In the genomic region with DNA sequence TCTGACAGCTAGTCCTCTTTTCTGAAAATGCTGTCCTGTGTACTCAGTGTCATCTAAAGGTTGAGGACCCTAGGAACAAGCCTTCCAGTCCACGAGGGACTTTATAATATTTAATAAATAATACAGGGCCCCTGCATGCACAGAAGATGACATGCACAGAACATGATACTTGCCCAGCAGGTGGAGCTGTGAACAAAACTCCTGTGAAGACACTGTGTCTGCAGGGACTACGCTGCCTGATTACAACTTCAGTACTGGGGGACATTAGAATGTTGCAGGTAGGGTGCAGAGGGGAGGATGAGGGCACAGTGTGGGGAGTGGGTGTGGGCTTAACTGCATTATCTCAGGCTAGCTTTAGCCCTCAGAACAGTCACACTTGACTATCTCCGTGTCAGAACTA, we compare ENCODE assay signal across 8 mouse cellular contexts. TPM values are rescaled to one million over a fixed set of nuclear protein-coding genes. Genes with fewer than 3 reads are reported as not detected.
DNase-seq lines count a peak whose midpoint lies in the region; ATAC-seq and TF ChIP-seq lines count a peak whose summit lies in the region.

No protein-coding gene starts in this region.

- 50% methylated on average over 3 of the region's 3 CpGs for WGBS in spleen, adult 2 months
- WGBS in kidney, embryonic 14.5 days, result 39% methylated on average over 3 of the region's 3 CpGs
- WGBS in limb, embryonic 11.5 days, result 45% methylated on average over 3 of the region's 3 CpGs
- WGBS in midbrain, embryonic 16.5 days, result 44% methylated on average over 3 of the region's 3 CpGs
- 34% methylated on average over 3 of the region's 3 CpGs for WGBS in stomach, embryonic 14.5 days

- 0 out of 2 replicates have a peak, but pooled peaks have one; percentile 17 for TF ChIP-seq CTCF in spleen, adult 2 months (IDR thresholded peaks at IDR 0.05; ENCODE audit: extremely low read depth, insufficient read depth, insufficient read length, insufficient replicate concordance)

- no peak for TF ChIP-seq POLR2A in spleen, adult 2 months (IDR thresholded peaks at IDR 0.05; ENCODE audit: low read depth, low read length)

- ATAC-seq in kidney, embryonic 14.5 days (ENCODE audit: low FRiP score, low TSS enrichment), result peak; percentile 24; the same call in 1 of the 2 replicates
- peak; percentile 47; the same call in 1 of the 2 replicates for ATAC-seq in limb, embryonic 11.5 days (ENCODE audit: insufficient number of reproducible peaks, low FRiP score, low TSS enrichment, low read depth)
- peak; percentile 76 for ATAC-seq in midbrain, embryonic 16.5 days
- ATAC-seq in stomach, embryonic 14.5 days (ENCODE audit: insufficient number of reproducible peaks, insufficient read depth, low FRiP score, low read depth), result peak; percentile 42; the same call in 1 of the 2 replicates

- H3K9me3 ChIP-seq in kidney, embryonic 14.5 days (ENCODE audit: control insufficient read depth, low read length), result no peaks in the 10 kb centered on the region
- H3K9me3 ChIP-seq in limb, embryonic 11.5 days (ENCODE audit: control insufficient read depth, low read length), result no peaks in the 10 kb centered on the region
- H3K9me3 ChIP-seq in midbrain, embryonic 16.5 days (replicated peaks; ENCODE audit: control insufficient read depth, low read length, poor library complexity, severe bottlenecking), result no peaks in the 10 kb centered on the region
- H3K9me3 ChIP-seq in stomach, embryonic 14.5 days (ENCODE audit: control insufficient read depth, low read depth, low read length), result no peaks in the 10 kb centered on the region

- H3K36me3 ChIP-seq in spleen, adult 2 months (ENCODE audit: control insufficient read depth, insufficient read depth, low read length), result no peaks in the 10 kb centered on the region
- no peaks in the 10 kb centered on the region for H3K36me3 ChIP-seq in kidney, embryonic 14.5 days (ENCODE audit: control insufficient read depth, insufficient read depth, low read length)
- H3K36me3 ChIP-seq in limb, embryonic 11.5 days (ENCODE audit: control insufficient read depth, insufficient read depth, low read length), result no peaks in the 10 kb centered on the region
- no peaks in the 10 kb centered on the region for H3K36me3 ChIP-seq in midbrain, embryonic 16.5 days (ENCODE audit: control insufficient read depth, insufficient read depth, low read length)
- H3K36me3 ChIP-seq in stomach, embryonic 14.5 days (ENCODE audit: control insufficient read depth, insufficient read depth, low read length), result no peaks in the 10 kb centered on the region

- peak in 1 of 2 experiments; percentile 16 for DNase-seq in spleen, adult 2 months (ENCODE audit: low read depth in 1 of 2, low spot score in 2 of 2)
- DNase-seq in spleen, adult 12 weeks (ENCODE audit: low spot score), result no peak
- peak; percentile 75 to 77 for DNase-seq in cerebellum, postnatal 10 days
- peak; percentile 33 to 37 for DNase-seq in gastrocnemius, adult 8-10 months (ENCODE audit: low spot score in 2 of 2)
- DNase-seq in limb, embryonic 11.5 days (ENCODE audit: low spot score), result peak; percentile 57

- H3K9ac ChIP-seq in kidney, embryonic 14.5 days (ENCODE audit: low read depth, low read length), result no peak overlapping the region
- no peak overlapping the region for H3K9ac ChIP-seq in limb, embryonic 11.5 days (ENCODE audit: low read length)
- no peak overlapping the region for H3K9ac ChIP-seq in midbrain, embryonic 16.5 days (ENCODE audit: low read depth, low read length)
- no peak overlapping the region for H3K9ac ChIP-seq in stomach, embryonic 14.5 days (replicated peaks; ENCODE audit: low read depth, low read length)

- no peak overlapping the region for H3K4me3 ChIP-seq in spleen, adult 2 months (ENCODE audit: extremely low read depth, insufficient read depth, insufficient read length)
- H3K4me3 ChIP-seq in kidney, embryonic 14.5 days (ENCODE audit: low read length), result no peak overlapping the region
- H3K4me3 ChIP-seq in limb, embryonic 11.5 days (ENCODE audit: low read depth, low read length), result no peak overlapping the region
- no peak overlapping the region for H3K4me3 ChIP-seq in midbrain, embryonic 16.5 days (ENCODE audit: low read depth, low read length)
- H3K4me3 ChIP-seq in stomach, embryonic 14.5 days (ENCODE audit: low read depth, low read length), result no peak overlapping the region

- H3K4me1 ChIP-seq in spleen, adult 2 months (ENCODE audit: control insufficient read depth, insufficient read depth, insufficient read length), result no peaks in the 10 kb centered on the region
- no peaks in the 10 kb centered on the region for H3K4me1 ChIP-seq in kidney, embryonic 14.5 days (ENCODE audit: control insufficient read depth, insufficient read depth, low read length)
- no peaks in the 10 kb centered on the region for H3K4me1 ChIP-seq in limb, embryonic 11.5 days (ENCODE audit: control insufficient read depth, insufficient read depth, low read length)
- no peaks in the 10 kb centered on the region for H3K4me1 ChIP-seq in midbrain, embryonic 16.5 days (ENCODE audit: control insufficient read depth, insufficient read depth, low read length)
- no peaks in the 10 kb centered on the region for H3K4me1 ChIP-seq in stomach, embryonic 14.5 days (ENCODE audit: control insufficient read depth, insufficient read depth, low read length)

- H3K27ac ChIP-seq in spleen, adult 2 months (ENCODE audit: insufficient read depth, low read length), result no peak overlapping the region
- no peak overlapping the region for H3K27ac ChIP-seq in kidney, embryonic 14.5 days (ENCODE audit: low read depth, low read length)
- H3K27ac ChIP-seq in limb, embryonic 11.5 days (replicated peaks; ENCODE audit: low read depth, low read length), result no peak overlapping the region
- no peak overlapping the region for H3K27ac ChIP-seq in midbrain, embryonic 16.5 days (ENCODE audit: low read length)
- no peak overlapping the region for H3K27ac ChIP-seq in stomach, embryonic 14.5 days (ENCODE audit: low read length)

- no peaks in the 10 kb centered on the region for H3K27me3 ChIP-seq in spleen, adult 2 months (ENCODE audit: control insufficient read depth, insufficient read depth, low read length)
- H3K27me3 ChIP-seq in kidney, embryonic 14.5 days (ENCODE audit: control insufficient read depth, insufficient read depth, low read length), result no peaks in the 10 kb centered on the region
- H3K27me3 ChIP-seq in limb, embryonic 11.5 days (ENCODE audit: control insufficient read depth, insufficient read depth, low read length), result no peaks in the 10 kb centered on the region
- H3K27me3 ChIP-seq in midbrain, embryonic 16.5 days (ENCODE audit: control insufficient read depth, insufficient read depth, low read depth, low read length), result no peaks in the 10 kb centered on the region
- no peaks in the 10 kb centered on the region for H3K27me3 ChIP-seq in stomach, embryonic 14.5 days (ENCODE audit: control insufficient read depth, insufficient read depth, low read length)

- no peak overlapping the region for H3K4me2 ChIP-seq in kidney, embryonic 14.5 days (replicated peaks; ENCODE audit: low read depth, low read length)
- H3K4me2 ChIP-seq in limb, embryonic 11.5 days (ENCODE audit: low read depth, severe bottlenecking), result no peak overlapping the region
- H3K4me2 ChIP-seq in midbrain, embryonic 16.5 days (ENCODE audit: low read length), result no peak overlapping the region
- no peak overlapping the region for H3K4me2 ChIP-seq in stomach, embryonic 14.5 days (replicated peaks; ENCODE audit: low read depth, low read length)

RNA-seq across cellular contexts. Expression of a gene that starts 28.4 kb away (rescaled TPM):
- 0.47 and 0.55 TPM in 2 replicates for polyA plus RNA-seq in spleen, adult 2 months (2012; rRNA removed)
- 1 to 10 TPM; 2.8 to 4.3 (median 3.6) TPM for total RNA-seq in gastrocnemius, adult 8-10 months (2022)
- polyA plus RNA-seq in kidney, embryonic 14.5 days (2014; fragmentation: Nextera tagmentation; extraction: Ambion mirVana), result 0.30 and 0.80 TPM in 2 replicates
- polyA plus RNA-seq in limb, embryonic 11.5 days (2014; fragmentation: Nextera tagmentation; extraction: Ambion mirVana), result 0.70 and 1.8 TPM in 2 replicates
- 0.53 and 0.67 TPM in 2 replicates for polyA plus RNA-seq in midbrain, embryonic 16.5 days (2015; fragmentation: Nextera tagmentation; extraction: Ambion mirVana)
- polyA plus RNA-seq in stomach, embryonic 14.5 days (2014; fragmentation: Nextera tagmentation; extraction: Ambion mirVana), result 4.5 and 6.4 TPM in 2 replicates

Comparison
In these comparisons a context has a peak if more than half of its experiments do, and no peak if none do; other contexts are left out.
1. ATAC-seq: peak in every context shown above with its lines; median percentile 76 in midbrain, embryonic 16.5 days; 47 in limb, embryonic 11.5 days; 42 in stomach, embryonic 14.5 days; 24 in kidney, embryonic 14.5 days.